Mouse (Mus musculus) induced T-regulatory cell, adult 2 months (primary cell): ENCODE data around the gene Nudt13.
"Not testable (repeated sequence)": the region's sequence is repeated elsewhere in the genome, so short reads cannot be mapped to it uniquely, and the experiment has no call there.

Experiments used
- DNase-seq: peaks from one replicate; pipeline ENCODE4 v3.0.0-alpha.2; 2012; ENCODE audit warnings: low read depth

The Nudt13 gene

GRCm38 (mm10) chr14:20294117-20294892 lies at the start of gene Nudt13:
TSS of gene Nudt13 (plus strand) at chr14:20294697.
- peak; percentile 92 for DNase-seq

GRCm38 (mm10) chr14:20245318-20245717 lies 49.2 kb upstream of the Nudt13 start:
- no peak for DNase-seq

DNA sequence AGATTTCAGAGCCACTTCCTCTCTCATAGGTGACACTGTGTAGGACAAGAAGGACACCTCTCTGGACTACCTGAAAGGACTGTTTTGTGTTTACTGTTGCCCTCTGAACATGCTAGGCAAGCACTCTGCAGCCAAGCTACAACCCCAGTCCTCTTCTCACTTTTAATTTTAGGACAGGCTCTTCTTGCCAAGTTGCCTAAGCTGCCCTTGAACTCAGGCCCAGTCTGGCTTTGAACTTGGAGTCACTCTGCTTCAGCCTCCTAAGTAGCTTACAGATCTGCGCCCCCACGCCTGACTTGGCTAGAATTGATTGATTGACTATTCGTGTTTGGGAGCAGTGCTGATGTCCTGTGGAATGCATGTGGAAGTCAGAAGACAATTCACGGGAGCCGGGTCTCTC lies 48.6 kb upstream of the Nudt13 start:
- no peak for DNase-seq

GRCm38 (mm10) chr14:20246811-20247266 lies 47.7 kb upstream of the Nudt13 start:
- DNase-seq: no peak

DNA sequence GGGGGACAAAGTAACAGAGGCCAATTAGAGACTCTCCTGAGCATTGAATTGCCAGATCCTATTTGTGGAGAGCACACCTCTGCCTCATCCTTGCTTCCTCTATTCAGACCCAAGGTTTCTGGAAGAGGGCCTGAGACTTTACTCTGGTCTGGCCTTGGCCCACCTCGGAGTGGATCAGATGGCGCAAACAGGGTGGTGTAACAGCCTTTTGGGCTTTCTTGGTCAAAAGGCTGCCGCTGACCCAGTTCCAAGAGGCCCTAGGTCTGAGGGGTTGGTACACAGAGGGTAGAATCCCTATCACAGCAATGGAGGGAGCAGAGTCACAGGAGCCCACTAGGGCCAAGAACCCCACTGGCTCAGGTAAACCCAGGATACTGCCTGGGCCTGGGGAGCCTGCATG lies 46.5 kb upstream of the Nudt13 start:
- no peak for DNase-seq

- DNase-seq: no peak
Measured at GRCm38 (mm10) chr14:20250237-20251171, 44.0 kb upstream of the Nudt13 start.

GRCm38 (mm10) chr14:20258185-20259113 lies 36.0 kb upstream of the Nudt13 start:
- peak; percentile 83 for DNase-seq

- no peak for DNase-seq
Measured at GRCm38 (mm10) chr14:20262346-20262745, 32.2 kb upstream of the Nudt13 start.

DNA sequence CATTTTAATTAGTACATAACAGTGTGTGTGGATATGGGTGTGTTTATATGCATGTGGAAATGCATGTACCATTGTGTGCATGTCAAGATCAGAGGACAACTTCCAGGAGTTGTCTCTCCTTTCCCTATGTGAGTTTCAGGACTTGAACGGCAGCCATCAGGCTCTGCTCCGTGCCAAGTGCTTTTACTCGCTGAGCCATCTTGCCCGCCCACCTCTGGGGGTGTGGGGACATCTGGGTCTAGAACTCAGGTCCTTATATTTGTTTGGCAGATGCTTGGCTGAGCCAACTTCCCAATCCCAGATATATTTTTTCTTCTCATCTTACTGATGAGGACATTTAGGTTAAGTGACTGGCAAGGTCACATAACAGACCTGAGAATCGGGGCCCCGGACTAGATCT lies 26.1 kb upstream of the Nudt13 start:
- no peak for DNase-seq

GRCm38 (mm10) chr14:20269082-20269809 lies 25.3 kb upstream of the Nudt13 start, which contains the start of gene Kcnk16:
TSS of gene Kcnk16 (minus strand) at chr14:20269199.
- DNase-seq: no peak

DNA sequence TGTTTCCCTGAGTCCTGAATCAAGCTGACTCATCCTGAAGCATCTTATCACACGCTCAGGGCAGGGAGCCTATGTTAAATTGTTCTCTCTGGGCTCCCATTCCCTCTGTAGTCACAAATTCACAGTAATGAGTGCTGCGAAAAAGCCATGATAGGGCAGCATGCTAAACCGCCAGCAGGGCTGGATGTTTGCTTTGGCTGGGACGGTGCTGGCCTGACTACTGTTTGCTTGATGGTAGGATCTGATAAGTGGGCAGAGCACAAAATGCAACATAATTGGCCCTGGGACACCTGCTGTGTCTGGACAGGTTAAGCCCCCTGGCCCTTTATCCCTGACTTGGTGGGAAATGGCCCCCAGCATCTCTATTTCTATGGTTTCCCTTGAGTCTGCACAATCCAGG lies 3.1 kb upstream of the Nudt13 start:
- no peak for DNase-seq

DNA sequence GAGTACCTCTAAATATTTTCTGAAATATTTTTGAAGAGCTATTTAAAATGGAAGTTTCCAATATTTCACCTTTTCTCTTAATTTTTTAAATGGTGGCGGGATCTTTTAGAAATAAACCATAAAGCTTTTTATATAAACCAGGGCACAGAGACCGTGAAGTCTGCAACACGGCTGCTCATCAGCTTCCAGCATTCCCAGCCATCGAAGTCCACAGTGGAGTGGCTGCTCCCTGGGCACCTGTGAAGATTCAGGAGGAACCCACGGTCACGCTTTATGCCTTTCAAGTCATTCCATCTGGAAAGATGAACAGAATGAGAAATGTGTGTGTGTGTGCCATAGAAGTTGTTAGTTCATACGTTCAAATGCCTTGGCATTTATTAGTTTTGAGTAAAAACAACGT lies 450 bp downstream of the Nudt13 start:
- DNase-seq: no peak

DNA sequence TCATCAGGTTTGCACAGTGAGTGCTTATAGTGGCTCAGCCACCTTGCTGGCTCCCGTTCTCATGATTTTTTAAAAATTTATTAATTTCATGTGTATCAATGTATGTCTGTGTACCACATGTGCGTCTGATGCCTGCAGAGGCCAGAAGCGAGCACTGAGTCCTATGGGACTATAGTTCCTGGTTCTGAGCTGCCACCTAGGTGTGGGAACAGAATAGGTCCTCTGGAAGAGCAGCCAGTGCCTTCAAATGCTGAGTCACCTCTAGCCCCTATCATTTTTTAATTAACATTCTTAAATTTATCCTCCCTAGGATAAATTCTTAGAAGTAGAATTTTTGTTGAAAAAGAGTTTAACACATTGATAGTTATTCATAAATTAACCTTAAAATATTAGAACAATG lies 3.1 kb downstream of the Nudt13 start:
- DNase-seq: no peak

GRCm38 (mm10) chr14:20298131-20298530 lies 3.6 kb downstream of the Nudt13 start:
- no peak for DNase-seq

- DNase-seq: not testable (repeated sequence)
Measured at GRCm38 (mm10) chr14:20305085-20305484, 10.6 kb downstream of the Nudt13 start.

GRCm38 (mm10) chr14:20315137-20315536 lies 20.6 kb downstream of the Nudt13 start:
- DNase-seq: no peak

DNA sequence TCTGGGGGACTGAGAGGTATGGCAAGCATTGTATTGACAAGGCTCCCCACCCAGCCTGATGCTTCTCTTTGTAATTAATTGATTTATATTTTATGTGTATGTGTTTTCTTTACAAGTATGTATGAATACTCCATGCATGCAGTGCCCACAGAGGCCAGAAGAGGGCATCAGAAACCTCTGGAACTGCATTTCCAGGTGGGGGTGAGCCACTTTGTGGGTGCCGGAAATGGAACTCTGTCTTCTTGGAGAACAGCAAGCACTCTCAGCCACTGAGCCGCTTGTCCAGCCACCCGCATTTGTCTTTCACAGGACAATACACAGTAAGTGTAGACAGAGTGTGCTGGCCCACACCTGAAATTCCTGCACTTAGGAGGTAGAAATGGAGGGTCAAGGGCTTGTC lies 24.9 kb downstream of the Nudt13 start:
- peak; percentile 62 for DNase-seq

DNA sequence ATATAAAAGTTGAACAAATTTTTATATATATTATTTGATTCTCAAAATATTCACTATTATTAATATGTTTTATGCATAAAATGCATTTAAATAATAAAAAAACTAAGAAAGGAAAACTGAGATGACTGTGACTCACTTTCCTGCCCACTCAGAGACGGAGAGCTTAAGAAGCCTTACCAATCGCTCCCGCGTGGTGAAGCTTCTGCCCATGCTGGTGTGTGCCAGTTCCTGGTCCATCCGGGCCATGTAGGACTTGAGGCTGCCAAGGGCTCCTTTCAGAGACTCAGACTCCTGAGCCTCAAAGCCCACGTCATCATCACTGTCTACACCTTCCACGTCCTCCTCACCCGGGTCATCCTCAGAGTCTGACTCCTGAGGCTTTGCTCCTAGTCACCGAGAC lies 29.7 kb downstream of the Nudt13 start:
- DNase-seq: no peak

- DNase-seq: no peak
Measured at GRCm38 (mm10) chr14:20328474-20328873, 34.0 kb downstream of the Nudt13 start.

GRCm38 (mm10) chr14:20331316-20331715 lies 36.8 kb downstream of the Nudt13 start:
- no peak for DNase-seq

- DNase-seq: peak; percentile 23
Measured at GRCm38 (mm10) chr14:20339415-20339814, 44.9 kb downstream of the Nudt13 start.
